Mouse (Mus musculus): ENCODE measurements around the gene Morc1. TPM values are rescaled to one million over a fixed set of nuclear protein-coding genes. Genes with fewer than 3 reads are reported as not detected.

Morc1 gene
- total and polyA plus RNA-seq, 3 experiments: 0.04 TPM; not detected in 2

DNA sequence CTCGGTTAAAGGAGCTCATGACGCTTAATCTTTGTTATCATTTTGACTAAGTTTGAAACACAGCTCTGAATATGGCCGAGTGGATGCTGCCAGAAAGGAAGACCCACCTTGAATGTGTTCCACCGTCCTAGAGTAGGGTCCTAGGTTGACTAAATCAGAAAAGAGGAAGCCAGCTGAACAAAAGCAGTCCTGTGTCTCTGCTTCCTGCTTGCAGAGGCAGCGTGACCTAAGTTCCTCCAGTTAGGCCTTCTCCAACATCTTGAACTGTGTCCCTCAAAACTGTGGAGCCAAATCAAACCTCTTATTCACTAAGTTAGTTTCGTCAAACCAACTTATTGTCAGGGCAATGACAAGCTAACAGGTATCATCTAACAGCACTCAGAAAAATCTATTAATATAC is 201.3 kb downstream of the Morc1 start:
- intact Hi-C loops (cut with DNase I): no loop called here

DNA sequence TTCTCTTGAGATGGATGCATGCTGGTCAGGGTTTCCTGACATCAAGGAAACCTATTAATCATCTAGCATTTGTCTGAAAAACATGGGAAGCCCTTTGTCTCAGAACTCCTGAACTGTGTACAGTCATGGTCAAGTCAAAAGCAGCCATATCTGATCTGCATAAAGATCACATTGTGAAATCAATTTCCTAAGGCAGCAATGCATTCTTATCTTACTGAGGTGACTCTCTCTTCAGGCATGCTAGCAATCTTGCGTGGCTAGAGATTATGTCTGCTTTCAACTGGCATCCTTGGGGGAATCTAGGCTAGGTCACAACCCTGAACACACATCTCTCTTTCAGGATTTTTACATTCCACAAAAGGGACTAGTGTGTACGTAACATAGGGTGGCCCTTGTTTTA is 215.2 kb downstream of the Morc1 start:
- no peaks in the 10 kb centered on the region for H3K36me3 ChIP-seq (ENCODE audit: control insufficient read depth, insufficient read depth, low read length)
- 68% methylated on average over 2 of the region's 2 CpGs for WGBS
- TF ChIP-seq EP300 (IDR thresholded peaks at IDR 0.05; ENCODE audit: insufficient read depth, low read depth, low read length) (no peak), POLR2A (IDR thresholded peaks at IDR 0.05; ENCODE audit: insufficient read depth, low read depth, low read length) (no peak), CTCF (IDR thresholded peaks at IDR 0.05) (no peak)
- intact Hi-C loops (cut with DNase I): no loop called here
- no peak overlapping the region for H3K4me3 ChIP-seq
- no peaks in the 10 kb centered on the region for H3K4me1 ChIP-seq (ENCODE audit: control insufficient read depth, insufficient read depth, low read length)
- DNase-seq: no peak
- no peaks in the 10 kb centered on the region for H3K27me3 ChIP-seq (ENCODE audit: control insufficient read depth, insufficient read depth, low read length)
- no peak overlapping the region for H3K27ac ChIP-seq
- no peaks in the 10 kb centered on the region for H3K79me2 ChIP-seq (replicated peaks; ENCODE audit: control insufficient read depth, insufficient read depth, low read length)
- H3K9ac ChIP-seq (ENCODE audit: low read depth, low read length): no peak overlapping the region

More for the DNA sequence above, 201.3 kb downstream of the Morc1 start:
- no peak overlapping the region for H3K27ac ChIP-seq
- 72% methylated on average over 6 of the region's 6 CpGs for WGBS
- no peak for DNase-seq
- no peaks in the 10 kb centered on the region for H3K36me3 ChIP-seq (ENCODE audit: control insufficient read depth, insufficient read depth, low read length)
- TF ChIP-seq POLR2A (IDR thresholded peaks at IDR 0.05; ENCODE audit: insufficient read depth, low read depth, low read length) (no peak), CTCF (IDR thresholded peaks at IDR 0.05) (no peak), EP300 (IDR thresholded peaks at IDR 0.05; ENCODE audit: insufficient read depth, low read depth, low read length) (no peak)
- no peak overlapping the region for H3K9ac ChIP-seq (ENCODE audit: low read depth, low read length)
- no peak overlapping the region for H3K4me3 ChIP-seq
- H3K27me3 ChIP-seq (ENCODE audit: control insufficient read depth, insufficient read depth, low read length): no peaks in the 10 kb centered on the region
- no peaks in the 10 kb centered on the region for H3K4me1 ChIP-seq (ENCODE audit: control insufficient read depth, insufficient read depth, low read length)
- no peaks in the 10 kb centered on the region for H3K79me2 ChIP-seq (replicated peaks; ENCODE audit: control insufficient read depth, insufficient read depth, low read length)

DNA sequence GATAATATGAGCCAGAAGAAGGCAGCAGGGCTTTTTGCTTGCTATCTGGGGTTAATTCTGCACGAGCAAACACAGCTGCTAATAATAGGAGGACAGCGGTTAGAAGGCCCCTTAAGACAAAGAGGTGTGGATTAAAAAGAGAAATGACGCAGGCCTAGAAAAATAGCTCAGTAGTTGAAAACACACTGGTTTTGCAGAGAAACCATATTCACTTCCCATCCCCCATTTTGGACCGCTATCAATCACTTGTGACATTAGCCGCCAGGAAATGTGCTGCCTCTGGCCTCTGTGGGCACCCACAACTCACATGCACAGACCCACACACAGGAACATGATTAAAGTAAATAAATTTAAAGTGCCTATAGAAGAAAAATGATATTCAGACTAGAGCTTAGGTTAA is 240.7 kb downstream of the Morc1 start:
- Histone ChIP-seq H3K4me1 (ENCODE audit: control insufficient read depth, insufficient read depth, low read length) (no peaks in the 10 kb centered on the region), H3K4me3 (no peak overlapping the region), H3K9ac (ENCODE audit: low read depth, low read length) (no peak overlapping the region), H3K79me2 (replicated peaks; ENCODE audit: control insufficient read depth, insufficient read depth, low read length) (no peaks in the 10 kb centered on the region), H3K27ac (no peak overlapping the region), H3K27me3 (ENCODE audit: control insufficient read depth, insufficient read depth, low read length) (no peaks in the 10 kb centered on the region), H3K36me3 (ENCODE audit: control insufficient read depth, insufficient read depth, low read length) (no peaks in the 10 kb centered on the region)
- TF ChIP-seq POLR2A (IDR thresholded peaks at IDR 0.05; ENCODE audit: insufficient read depth, low read depth, low read length) (no peak), CTCF (IDR thresholded peaks at IDR 0.05) (no peak), EP300 (IDR thresholded peaks at IDR 0.05; ENCODE audit: insufficient read depth, low read depth, low read length) (no peak)
- intact Hi-C loops (cut with DNase I): loop anchor here (2.0 kb wide), 1 partner anchor 23 kb away; no protein-coding TSS in a partner anchor
- DNase-seq: peak in 1 of 2 experiments; percentile 7
- 49% methylated on average over 5 of the region's 5 CpGs for whole genome bisulfite sequencing

DNA sequence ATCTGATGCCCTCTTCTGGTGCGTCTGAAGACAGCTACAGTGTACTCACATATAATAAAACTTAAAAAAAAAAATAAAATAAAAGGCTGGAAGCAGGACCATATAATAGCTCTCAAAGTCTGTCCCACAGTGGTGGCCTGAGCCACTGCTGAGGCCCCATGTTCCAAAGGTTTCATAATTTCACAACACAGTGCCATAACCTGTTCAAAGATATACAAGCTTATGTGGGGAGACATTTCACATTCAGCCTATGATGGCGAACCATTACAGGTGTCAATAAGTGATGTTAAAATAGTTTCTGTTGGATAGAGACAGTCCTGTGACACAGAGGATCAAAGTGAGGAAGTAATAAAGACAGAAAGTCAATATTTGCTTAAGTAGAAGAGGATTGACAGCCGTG is 241.6 kb downstream of the Morc1 start:
- no peaks in the 10 kb centered on the region for H3K4me1 ChIP-seq (ENCODE audit: control insufficient read depth, insufficient read depth, low read length)

DNA sequence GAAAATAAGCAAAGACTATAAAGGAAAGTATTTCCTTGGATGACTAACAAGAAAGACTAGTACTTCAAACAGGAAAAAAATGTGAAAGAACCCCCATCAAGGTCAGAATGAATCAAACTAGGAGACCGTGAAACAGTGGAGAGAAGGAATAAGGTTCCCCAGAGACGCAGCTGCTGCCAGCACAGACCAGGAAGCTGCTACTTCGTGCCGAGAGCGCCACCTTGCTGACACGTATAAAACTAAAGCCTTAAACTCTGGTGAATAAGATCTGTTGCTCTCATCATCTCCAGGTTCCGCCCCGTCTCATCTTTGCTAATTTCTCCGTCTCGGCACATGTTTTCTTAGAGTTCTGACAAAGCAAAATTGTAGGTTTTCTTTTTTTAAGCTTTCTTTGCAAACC is 244.6 kb downstream of the Morc1 start:
- no peaks in the 10 kb centered on the region for H3K36me3 ChIP-seq (ENCODE audit: control insufficient read depth, insufficient read depth, low read length)
- no peak overlapping the region for H3K27ac ChIP-seq
- DNase-seq: peak; percentile 49 to 67
- H3K79me2 ChIP-seq (replicated peaks; ENCODE audit: control insufficient read depth, insufficient read depth, low read length): no peaks in the 10 kb centered on the region
- TF ChIP-seq CTCF (IDR thresholded peaks at IDR 0.05): peak; percentile 56
- no peak for TF ChIP-seq EP300 (IDR thresholded peaks at IDR 0.05; ENCODE audit: insufficient read depth, low read depth, low read length)
- H3K9ac ChIP-seq (ENCODE audit: low read depth, low read length): no peak overlapping the region
- no peak overlapping the region for H3K4me3 ChIP-seq
- H3K27me3 ChIP-seq (ENCODE audit: control insufficient read depth, insufficient read depth, low read length): no peaks in the 10 kb centered on the region
- intact Hi-C loops (cut with DNase I): no loop called here
- WGBS: 10% methylated on average over 10 of the region's 10 CpGs
- no peaks in the 10 kb centered on the region for H3K4me1 ChIP-seq (ENCODE audit: control insufficient read depth, insufficient read depth, low read length)

More for the DNA sequence above, 241.6 kb downstream of the Morc1 start:
- Histone ChIP-seq H3K27me3 (ENCODE audit: control insufficient read depth, insufficient read depth, low read length) (no peaks in the 10 kb centered on the region), H3K9ac (ENCODE audit: low read depth, low read length) (no peak overlapping the region), H3K27ac (no peak overlapping the region), H3K79me2 (replicated peaks; ENCODE audit: control insufficient read depth, insufficient read depth, low read length) (no peaks in the 10 kb centered on the region), H3K36me3 (ENCODE audit: control insufficient read depth, insufficient read depth, low read length) (no peaks in the 10 kb centered on the region), H3K4me3 (no peak overlapping the region)
- no peak for TF ChIP-seq EP300 (IDR thresholded peaks at IDR 0.05; ENCODE audit: insufficient read depth, low read depth, low read length)
- no peak for TF ChIP-seq POLR2A (IDR thresholded peaks at IDR 0.05; ENCODE audit: insufficient read depth, low read depth, low read length)
- TF ChIP-seq CTCF (IDR thresholded peaks at IDR 0.05): no peak
- intact Hi-C loops (cut with DNase I): no loop called here
- DNase-seq: no peak
- WGBS: 82% methylated on average over 3 of the region's 3 CpGs

DNA sequence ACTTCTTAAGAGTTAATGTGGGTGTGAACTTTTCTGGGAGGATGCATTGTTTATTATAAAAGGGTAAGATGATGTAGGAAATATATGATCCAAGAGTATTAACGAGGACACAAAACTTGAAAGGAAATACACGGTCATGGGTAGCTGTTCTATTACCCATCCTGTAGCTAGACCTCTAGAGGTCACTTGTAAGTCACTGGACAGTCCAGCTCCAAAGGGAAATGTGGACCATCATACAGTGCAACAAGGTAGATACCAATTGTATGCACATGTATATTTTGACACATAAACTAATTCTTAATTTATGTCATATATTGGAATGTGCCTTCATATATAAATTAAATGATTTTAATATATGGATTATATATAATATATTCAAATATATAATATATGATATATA is 245.2 kb downstream of the Morc1 start:
- no peak for DNase-seq
- H3K79me2 ChIP-seq (replicated peaks; ENCODE audit: control insufficient read depth, insufficient read depth, low read length): no peaks in the 10 kb centered on the region
- TF ChIP-seq POLR2A (IDR thresholded peaks at IDR 0.05; ENCODE audit: insufficient read depth, low read depth, low read length) (no peak), EP300 (IDR thresholded peaks at IDR 0.05; ENCODE audit: insufficient read depth, low read depth, low read length) (no peak), CTCF (IDR thresholded peaks at IDR 0.05) (no peak)
- no peak overlapping the region for H3K27ac ChIP-seq
- H3K4me1 ChIP-seq (ENCODE audit: control insufficient read depth, insufficient read depth, low read length): no peaks in the 10 kb centered on the region
- H3K4me3 ChIP-seq: no peak overlapping the region
- intact Hi-C loops (cut with DNase I): no loop called here
- no peaks in the 10 kb centered on the region for H3K36me3 ChIP-seq (ENCODE audit: control insufficient read depth, insufficient read depth, low read length)
- H3K27me3 ChIP-seq (ENCODE audit: control insufficient read depth, insufficient read depth, low read length): no peaks in the 10 kb centered on the region
- WGBS: 44% methylated on average over 2 of the region's 2 CpGs
- no peak overlapping the region for H3K9ac ChIP-seq (ENCODE audit: low read depth, low read length)

Measured in heart, adult 2 months (tissue).